ENCODE assay signal across 14 mouse cellular contexts in genomic region chr1:155054366-155054965, GRCm38 (mm10). TPM values are rescaled to one million over a fixed set of nuclear protein-coding genes. Genes with fewer than 3 reads are reported as not detected.
DNase-seq lines count a peak whose midpoint lies in the region; ATAC-seq and TF ChIP-seq lines count a peak whose summit lies in the region.
"Had no signal": no experiment of that assay in that cellular context is flagged by ENCODE, and none has a peak within 500 bp of the region (broad histone marks: within the 10 kb centered on the region; RNA-seq: fewer than 3 reads in every experiment).

No protein-coding gene starts in this region.

- no peak overlapping the region for H3K4me2 ChIP-seq in hindbrain, embryonic 11.5 days (replicated peaks; ENCODE audit: low read depth, low read length)
- peak overlapping the region; percentile 84 for H3K4me2 ChIP-seq in CH12.LX (ENCODE audit: insufficient read depth, low read depth, poor library complexity, severe bottlenecking)
- no peak overlapping the region for H3K4me2 ChIP-seq in embryonic facial prominence, embryonic 13.5 days
- H3K4me2 ChIP-seq: forebrain, embryonic 13.5 days had no signal

- no peak for ATAC-seq in hindbrain, embryonic 11.5 days (ENCODE audit: low FRiP score)
- ATAC-seq in embryonic facial prominence, embryonic 13.5 days (ENCODE audit: insufficient number of reproducible peaks, insufficient read depth, low FRiP score, low TSS enrichment, low read depth) = no peak
- ATAC-seq in megakaryocyte progenitor cell, adult 5-6 weeks (replicated peaks; ENCODE audit: poor library complexity) = peak; percentile 15
- no peak for ATAC-seq in erythroblast, adult 5-6 weeks (replicated peaks; ENCODE audit: low FRiP score, poor library complexity, severe bottlenecking)
- ATAC-seq: forebrain, embryonic 13.5 days; liver, postnatal 0 days had no signal

- 0 out of 2 replicates have a peak, but pooled peaks cover 3% of the 10 kb centered on the region for H3K27me3 ChIP-seq in hindbrain, embryonic 10.5 days (ENCODE audit: insufficient read depth, poor library complexity, severe bottlenecking)
- H3K27me3 ChIP-seq in hindbrain, embryonic 11.5 days (ENCODE audit: control insufficient read depth, insufficient read depth, low read length) = no peaks in the 10 kb centered on the region
- H3K27me3 ChIP-seq in CH12.LX (replicated peaks) = no peaks in the 10 kb centered on the region
- no peaks in the 10 kb centered on the region for H3K27me3 ChIP-seq in embryonic facial prominence, embryonic 13.5 days
- H3K27me3 ChIP-seq: forebrain, embryonic 13.5 days had no signal

- peak overlapping the region; percentile 70; the same call in 1 of the 2 replicates for H3K27ac ChIP-seq in hindbrain, embryonic 10.5 days
- H3K27ac ChIP-seq in hindbrain, embryonic 11.5 days (ENCODE audit: low read depth, low read length) = no peak overlapping the region
- peak overlapping the region; percentile 75 for H3K27ac ChIP-seq in CH12.LX (ENCODE audit: insufficient read depth, low read depth)
- H3K27ac ChIP-seq in embryonic facial prominence, embryonic 13.5 days = peak overlapping the region; percentile 80

- H3K79me2 ChIP-seq in CH12.LX (replicated peaks; ENCODE audit: control insufficient read depth, extremely low read depth, insufficient read depth, poor library complexity, severe bottlenecking) = no peaks in the 10 kb centered on the region

- in situ Hi-C loops in CH12.LX (cut with MboI; ENCODE audit: low pct_ligation_motif_present, low pct_unique_long_range_greater_than_20kb, low sequenced_read_pairs) = loop anchor here (5.0 kb wide), 2 partner anchors 33 to 83 kb away; no protein-coding TSS in a partner anchor

- no peak overlapping the region for H3K4me3 ChIP-seq in hindbrain, embryonic 10.5 days
- H3K4me3 ChIP-seq in hindbrain, embryonic 11.5 days (ENCODE audit: low read depth, low read length) = no peak overlapping the region
- no peak overlapping the region for H3K4me3 ChIP-seq in CH12.LX (replicated peaks in 1 of 3; ENCODE audit: low read depth in 2 of 3, low read length in 2 of 3, poor library complexity in 1 of 3)
- H3K4me3 ChIP-seq in embryonic facial prominence, embryonic 13.5 days = no peak overlapping the region
- H3K4me3 ChIP-seq: forebrain, embryonic 13.5 days had no signal

- TF ChIP-seq CTCF in CH12.LX (conservative IDR thresholded peaks at IDR 0.05 in 1 of 2, IDR thresholded peaks at IDR 0.05 in 1 of 2; ENCODE audit: low read depth in 2 of 2, low read length in 2 of 2) = no peak

- peaks cover 65% of the 10 kb centered on the region for H3K4me1 ChIP-seq in hindbrain, embryonic 10.5 days (replicated peaks)
- peaks cover 3% of the 10 kb centered on the region for H3K4me1 ChIP-seq in hindbrain, embryonic 11.5 days (replicated peaks; ENCODE audit: control insufficient read depth, insufficient read depth, low read length)
- H3K4me1 ChIP-seq in CH12.LX (ENCODE audit: control insufficient read depth in 1 of 2, insufficient read depth in 2 of 2) = peaks cover 50 to 88% of the 10 kb centered on the region in 2 experiments
- peaks cover 66% of the 10 kb centered on the region for H3K4me1 ChIP-seq in embryonic facial prominence, embryonic 13.5 days

- no peak for TF ChIP-seq POLR2A in CH12.LX (IDR thresholded peaks at IDR 0.05; ENCODE audit: low read depth, low read length)

- no peak for DNase-seq in hindbrain, embryonic 10.5 days (ENCODE audit: low spot score)
- no peak for DNase-seq in hindbrain, embryonic 11.5 days (ENCODE audit: low spot score)
- DNase-seq in CH12.LX (ENCODE audit: extremely low read depth) = no peak
- DNase-seq in layer of hippocampus, adult 9-10 months (ENCODE audit: low spot score) = no peak
- DNase-seq: cerebellum, adult 9-11 months; kidney, postnatal 14 days; liver, postnatal 0 days; midbrain, embryonic 14.5 days; right cerebral cortex, postnatal 4 days; thymus, adult 2 months had no signal

- 66% methylated on average over 6 of the region's 6 CpGs for WGBS in hindbrain, embryonic 10.5 days
- WGBS in hindbrain, embryonic 11.5 days = 63% methylated on average over 6 of the region's 6 CpGs
- WGBS in embryonic facial prominence, embryonic 13.5 days = 13% methylated on average over 6 of the region's 6 CpGs

- no peaks in the 10 kb centered on the region for H3K36me3 ChIP-seq in hindbrain, embryonic 10.5 days
- no peaks in the 10 kb centered on the region for H3K36me3 ChIP-seq in hindbrain, embryonic 11.5 days (ENCODE audit: control insufficient read depth, insufficient read depth, low read length)
- no peaks in the 10 kb centered on the region for H3K36me3 ChIP-seq in CH12.LX (replicated peaks in 1 of 2; ENCODE audit: control insufficient read depth in 1 of 2, insufficient read depth in 1 of 2, low read length in 1 of 2)
- H3K36me3 ChIP-seq in embryonic facial prominence, embryonic 13.5 days = no peaks in the 10 kb centered on the region

- no peak for TF ChIP-seq EP300 in CH12.LX (IDR thresholded peaks at IDR 0.05; ENCODE audit: low read length)

- dilution Hi-C loops in CH12.LX (cut with MboI; ENCODE audit: extremely low pct_ligation_motif_present, extremely low pct_unique_long_range_greater_than_20kb, low sequenced_read_pairs) = no loop called here

- H3K9me3 ChIP-seq in hindbrain, embryonic 10.5 days = no peaks in the 10 kb centered on the region
- H3K9me3 ChIP-seq in hindbrain, embryonic 11.5 days (ENCODE audit: control insufficient read depth, low read length) = no peaks in the 10 kb centered on the region
- no peaks in the 10 kb centered on the region for H3K9me3 ChIP-seq in CH12.LX (replicated peaks; ENCODE audit: low read length)
- H3K9me3 ChIP-seq in embryonic facial prominence, embryonic 13.5 days = no peaks in the 10 kb centered on the region
- H3K9me3 ChIP-seq: forebrain, embryonic 13.5 days had no signal

- H3K9ac ChIP-seq in hindbrain, embryonic 11.5 days (ENCODE audit: low read depth, low read length) = no peak overlapping the region
- H3K9ac ChIP-seq in CH12.LX (ENCODE audit: insufficient read depth, low read depth) = peak overlapping the region; percentile 32
- H3K9ac ChIP-seq in embryonic facial prominence, embryonic 13.5 days = no peak overlapping the region
- H3K9ac ChIP-seq: forebrain, embryonic 13.5 days; liver, postnatal 0 days had no signal

- no peak for TF ChIP-seq RAD21 in CH12.LX (IDR thresholded peaks at IDR 0.05; ENCODE audit: low read depth, low read length)

TF ChIP-seq in CH12.LX, 34 proteins besides CTCF, POLR2A, EP300 and RAD21:
- TF ChIP-seq ETS1 (conservative IDR thresholded peaks at IDR 0.05; ENCODE audit: low read depth, low read length) = peak; percentile 55
- 0 out of 2 replicates have a peak, but pooled peaks have one; percentile 4 for TF ChIP-seq MAZ (IDR thresholded peaks at IDR 0.05; ENCODE audit: low read depth, low read length)
- TF ChIP-seq RCOR1 (conservative IDR thresholded peaks at IDR 0.05; ENCODE audit: low read depth, low read length) = peak; percentile 55; the same call in 1 of the 2 replicates
- TF ChIP-seq MAX (IDR thresholded peaks at IDR 0.05; ENCODE audit: low read length) = no peak
- no peak for TF ChIP-seq ZKSCAN1 (IDR thresholded peaks at IDR 0.05; ENCODE audit: borderline replicate concordance, low read depth, low read length)
- no peak for TF ChIP-seq ZC3H11A (IDR thresholded peaks at IDR 0.05; ENCODE audit: low read depth, low read length)
- no peak for TF ChIP-seq USF2 (conservative IDR thresholded peaks at IDR 0.05; ENCODE audit: low read depth, low read length)
- no peak for TF ChIP-seq UBTF (IDR thresholded peaks at IDR 0.05; ENCODE audit: low read depth, low read length)
- TF ChIP-seq SIN3A (IDR thresholded peaks at IDR 0.05; ENCODE audit: low read length) = no peak; the same call in 1 of the 2 replicates
- TF ChIP-seq MEF2A (IDR thresholded peaks at IDR 0.05; ENCODE audit: borderline replicate concordance, low read depth, low read length) = peak; percentile 78
- no peak for TF ChIP-seq ZMIZ1 (IDR thresholded peaks at IDR 0.05; ENCODE audit: low read depth, low read length)
- no peak for TF ChIP-seq E2F4 (IDR thresholded peaks at IDR 0.05; ENCODE audit: insufficient replicate concordance, low read depth, low read length)
- no peak for TF ChIP-seq ZNF384 (IDR thresholded peaks at IDR 0.05; ENCODE audit: low read depth, low read length)
- TF ChIP-seq NELFE (IDR thresholded peaks at IDR 0.05; ENCODE audit: low read depth, low read length) = no peak
- no peak; the same call in 1 of the 2 replicates for TF ChIP-seq TCF12 (IDR thresholded peaks at IDR 0.05; ENCODE audit: low read depth, low read length)
- no peak for TF ChIP-seq MAFK (IDR thresholded peaks at IDR 0.05; ENCODE audit: insufficient replicate concordance, low read length)
- TF ChIP-seq JUND (conservative IDR thresholded peaks at IDR 0.05; ENCODE audit: low read depth, low read length) = no peak
- TF ChIP-seq GABPA (IDR thresholded peaks at IDR 0.05; ENCODE audit: insufficient replicate concordance, low read depth, low read length) = no peak
- no peak for TF ChIP-seq PAX5 (IDR thresholded peaks at IDR 0.05; ENCODE audit: low read length)
- no peak for TF ChIP-seq ELF1 (IDR thresholded peaks at IDR 0.05; ENCODE audit: low read depth, low read length)
- no peak for TF ChIP-seq JUN (IDR thresholded peaks at IDR 0.05; ENCODE audit: insufficient read depth, low read depth, low read length)
- no peak for TF ChIP-seq CHD2 (IDR thresholded peaks at IDR 0.05; ENCODE audit: low read length)
- TF ChIP-seq USF1 (IDR thresholded peaks at IDR 0.05; ENCODE audit: low read depth, low read length) = no peak
- TF ChIP-seq KAT2A (IDR thresholded peaks at IDR 0.05; ENCODE audit: insufficient replicate concordance, low read length) = no peak
- no peak for TF ChIP-seq HCFC1 (IDR thresholded peaks at IDR 0.05; ENCODE audit: low read depth, low read length)
- no peak for TF ChIP-seq MXI1 (IDR thresholded peaks at IDR 0.05; ENCODE audit: low read depth, low read length)

RNA-seq across cellular contexts. Expression of gene Ier5, which starts 45.0 kb away (rescaled TPM):
- polyA plus RNA-seq in hindbrain, embryonic 10.5 days (2016; fragmentation: Nextera tagmentation; extraction: Ambion mirVana) = 4.1 and 7.0 TPM in 2 replicates
- polyA plus RNA-seq in hindbrain, embryonic 11.5 days (2014; fragmentation: Nextera tagmentation; extraction: Ambion mirVana) = 12.7 and 17.1 TPM in 2 replicates
- total RNA-seq in CH12.LX (2012; rRNA removed) (53.0 and 59.3 TPM in 2 replicates), CH12.LX (2014; rRNA removed) (47.7 and 54.2 TPM in 2 replicates)
- 58.8 and 59.7 TPM in 2 replicates for polyA plus RNA-seq in CH12.LX (2012; ENCODE audit: insufficient read length, low read depth)
- polyA plus RNA-seq in embryonic facial prominence, embryonic 13.5 days (2015; fragmentation: Nextera tagmentation; extraction: Ambion mirVana) = 7.5 and 9.2 TPM in 2 replicates
- 6.8 and 12.1 TPM in 2 replicates for total RNA-seq in megakaryocyte progenitor cell, adult 5-6 weeks (2015)
- 5.1 and 5.7 TPM in 2 replicates for total RNA-seq in megakaryocyte progenitor cell, adult 5-6 weeks (2017)
- 7.5 and 9.0 TPM in 2 replicates for total RNA-seq in erythroblast, adult 5-6 weeks (2015; ENCODE audit: low replicate concordance)
- 7.6 and 9.8 TPM in 2 replicates for total RNA-seq in erythroblast, adult 5-6 weeks (2017; ENCODE audit: low replicate concordance)
